In the genomic region with DNA sequence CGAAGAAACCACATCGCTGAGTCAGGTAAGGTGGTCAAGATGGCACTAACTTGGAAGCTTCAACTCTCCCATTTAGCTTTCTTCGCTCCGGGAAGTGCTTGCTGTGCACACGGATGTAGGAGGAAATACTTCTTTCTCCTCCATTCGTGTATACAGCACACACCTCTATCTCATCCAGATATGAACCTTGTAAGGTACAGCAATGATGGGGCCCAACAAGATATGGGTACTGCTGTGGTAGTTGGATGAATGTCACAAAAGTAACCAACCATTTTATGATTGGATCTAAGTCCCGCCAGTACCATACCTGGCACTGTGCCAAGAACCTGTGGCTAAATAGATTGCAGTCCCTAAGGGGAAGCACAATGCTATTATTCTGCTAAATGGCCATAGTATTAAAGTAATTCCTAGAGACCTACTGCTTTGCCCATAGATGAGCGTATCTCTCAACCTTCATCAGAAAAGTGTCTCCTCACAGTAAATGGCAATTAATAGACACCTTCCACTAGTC, we compare ENCODE assay signal across 19 mouse cellular contexts. TPM values are rescaled to one million over a fixed set of nuclear protein-coding genes. Genes with fewer than 3 reads are reported as not detected.
DNase-seq lines count a peak whose midpoint lies in the region; ATAC-seq and TF ChIP-seq lines count a peak whose summit lies in the region.
"Had no signal": no experiment of that assay in that cellular context is flagged by ENCODE, and none has a peak within 500 bp of the region (broad histone marks: within the 10 kb centered on the region; RNA-seq: fewer than 3 reads in every experiment).

No protein-coding gene starts in this region.

- H3K9me3 ChIP-seq in lung, postnatal 0 days (ENCODE audit: low read length) = no peaks in the 10 kb centered on the region
- 0 out of 2 replicates have a peak, but pooled peaks cover 5% of the 10 kb centered on the region for H3K9me3 ChIP-seq in liver, embryonic 13.5 days (replicated peaks)
- no peaks in the 10 kb centered on the region for H3K9me3 ChIP-seq in stomach, embryonic 16.5 days (replicated peaks; ENCODE audit: control insufficient read depth, low read length)
- H3K9me3 ChIP-seq: embryonic facial prominence, embryonic 13.5 days; hindbrain, embryonic 15.5 days; lung, embryonic 15.5 days had no signal

- 89% methylated on average over 8 of the region's 8 CpGs for WGBS in lung, postnatal 0 days
- 72% methylated on average over 8 of the region's 8 CpGs for WGBS in liver, embryonic 13.5 days (ENCODE audit: insufficient replicate concordance)
- 83% methylated on average over 8 of the region's 8 CpGs for WGBS in stomach, embryonic 16.5 days

- TF ChIP-seq CTCF in lung, postnatal 0 days (IDR thresholded peaks at IDR 0.05) = no peak

- H3K4me3 ChIP-seq in lung, postnatal 0 days (ENCODE audit: low read depth, low read length) = no peak overlapping the region
- no peak overlapping the region for H3K4me3 ChIP-seq in liver, embryonic 13.5 days (replicated peaks)
- H3K4me3 ChIP-seq in stomach, embryonic 16.5 days (replicated peaks; ENCODE audit: low read length) = no peak overlapping the region
- H3K4me3 ChIP-seq: megakaryocyte, embryonic 14.5 days had no signal

- no peak overlapping the region for H3K27ac ChIP-seq in lung, postnatal 0 days (ENCODE audit: low read length)
- H3K27ac ChIP-seq in liver, embryonic 13.5 days = no peak overlapping the region
- H3K27ac ChIP-seq in stomach, embryonic 16.5 days (ENCODE audit: low read length) = no peak overlapping the region
- H3K27ac ChIP-seq: embryonic facial prominence, embryonic 13.5 days; hindbrain, embryonic 15.5 days; lung, embryonic 15.5 days had no signal

- no peak overlapping the region for H3K4me2 ChIP-seq in lung, postnatal 0 days (replicated peaks; ENCODE audit: low read depth, low read length)
- 0 out of 2 replicates have a peak overlapping the region, but pooled peaks have one; percentile 61 for H3K4me2 ChIP-seq in liver, embryonic 13.5 days
- 0 out of 2 replicates have a peak overlapping the region, but pooled peaks have one; percentile 96 for H3K4me2 ChIP-seq in stomach, embryonic 16.5 days (ENCODE audit: low read depth, low read length)

- no peak overlapping the region for H3K9ac ChIP-seq in lung, postnatal 0 days (replicated peaks; ENCODE audit: low read depth)
- H3K9ac ChIP-seq in liver, embryonic 13.5 days = no peak overlapping the region
- no peak overlapping the region for H3K9ac ChIP-seq in stomach, embryonic 16.5 days (ENCODE audit: low read length)
- H3K9ac ChIP-seq: embryonic facial prominence, embryonic 13.5 days; hindbrain, embryonic 15.5 days had no signal

- ATAC-seq in lung, postnatal 0 days = no peak
- no peak for ATAC-seq in liver, embryonic 13.5 days (ENCODE audit: low read depth)
- no peak for ATAC-seq in stomach, embryonic 16.5 days (ENCODE audit: insufficient read depth, low FRiP score)
- no peak for ATAC-seq in erythroblast, adult 5-6 weeks (replicated peaks; ENCODE audit: low FRiP score, poor library complexity, severe bottlenecking)
- ATAC-seq: CD4-positive, CD25-positive, alpha-beta regulatory T cell, adult 4 months had no signal

- no peaks in the 10 kb centered on the region for H3K36me3 ChIP-seq in lung, postnatal 0 days (ENCODE audit: insufficient read depth, low read length)
- H3K36me3 ChIP-seq in liver, embryonic 13.5 days = no peaks in the 10 kb centered on the region
- H3K36me3 ChIP-seq in stomach, embryonic 16.5 days (ENCODE audit: control insufficient read depth, insufficient read depth, low read length) = no peaks in the 10 kb centered on the region
- H3K36me3 ChIP-seq: embryonic facial prominence, embryonic 13.5 days; G1E; hindbrain, embryonic 15.5 days; lung, embryonic 15.5 days had no signal

- H3K27me3 ChIP-seq in lung, postnatal 0 days (replicated peaks; ENCODE audit: insufficient read depth, low read length) = no peaks in the 10 kb centered on the region
- H3K27me3 ChIP-seq in liver, embryonic 13.5 days = peaks cover 26% of the 10 kb centered on the region
- no peaks in the 10 kb centered on the region for H3K27me3 ChIP-seq in stomach, embryonic 16.5 days (ENCODE audit: control insufficient read depth, insufficient read depth, low read length)
- H3K27me3 ChIP-seq: embryonic facial prominence, embryonic 13.5 days; lung, embryonic 15.5 days had no signal

- no peak for TF ChIP-seq EP300 in lung, postnatal 0 days (IDR thresholded peaks at IDR 0.05)

- H3K4me1 ChIP-seq in lung, postnatal 0 days (ENCODE audit: insufficient read depth, low read depth, low read length) = no peaks in the 10 kb centered on the region
- peaks cover 10% of the 10 kb centered on the region for H3K4me1 ChIP-seq in liver, embryonic 13.5 days (replicated peaks)
- peaks cover 15% of the 10 kb centered on the region for H3K4me1 ChIP-seq in stomach, embryonic 16.5 days (ENCODE audit: control insufficient read depth, insufficient read depth, low read length)

- DNase-seq in lung, postnatal 36 days = peak; percentile 17
- DNase-seq in lung, postnatal 0 days (ENCODE audit: low spot score) = no peak
- DNase-seq in MN1 (ENCODE audit: low spot score) = peak; percentile 16
- no peak for DNase-seq in liver, embryonic 13.5 days
- no peak for DNase-seq in thymus, postnatal 0 days (ENCODE audit: low spot score)
- DNase-seq: adrenal gland, adult 8-10 months; cerebellum, adult 2 months; gastrocnemius, postnatal 36 days; heart, postnatal 14 days; kidney, postnatal 36 days; layer of hippocampus, adult 9-11 months had no signal

RNA-seq across cellular contexts. Expression of a gene that starts 0.9 kb away (rescaled TPM):
- polyA plus RNA-seq in lung, postnatal 0 days (2015; fragmentation: Nextera tagmentation; extraction: Ambion mirVana) = 74.9 and 87.1 TPM in 2 replicates
- 55.3 and 63.3 TPM in 2 replicates for polyA plus RNA-seq in liver, embryonic 13.5 days (2015; fragmentation: Nextera tagmentation; extraction: Ambion mirVana)
- 35.9 and 39.5 TPM in 2 replicates for polyA plus RNA-seq in stomach, embryonic 16.5 days (2015; fragmentation: Nextera tagmentation; extraction: Ambion mirVana)
- polyA plus RNA-seq in thymus, postnatal 0 days (2015; fragmentation: Nextera tagmentation; extraction: Ambion mirVana) = 10.4 and 13.4 TPM in 2 replicates
- 5.4 and 14.8 TPM in 2 replicates for total RNA-seq in erythroblast, adult 5-6 weeks (2015; ENCODE audit: low replicate concordance)
- total RNA-seq in erythroblast, adult 5-6 weeks (2017; ENCODE audit: low replicate concordance) = 1.4 and 2.6 TPM in 2 replicates
- total RNA-seq: G1E had no signal
- polyA plus RNA-seq: G1E had no signal

Comparison
In these comparisons a context has a peak if more than half of its experiments do, and no peak if none do; other contexts are left out.
1. DNase-seq: peak in lung, postnatal 36 days (single experiment) and MN1 (single experiment); none in lung, postnatal 0 days (single experiment), liver, embryonic 13.5 days (single experiment) and thymus, postnatal 0 days (single experiment).